In genomic region chr3:94457055-94457454, GRCm38 (mm10) we compare ENCODE assay signal across 8 mouse cellular contexts. TPM values are rescaled to one million over a fixed set of nuclear protein-coding genes. Genes with fewer than 3 reads are reported as not detected.
DNase-seq lines count a peak whose midpoint lies in the region; ATAC-seq lines count a peak whose summit lies in the region.

No protein-coding gene starts in this region.

- H3K27me3 ChIP-seq in kidney, embryonic 15.5 days = peaks cover 7% of the 10 kb centered on the region; the same call in 1 of the 2 replicates
- no peaks in the 10 kb centered on the region for H3K27me3 ChIP-seq in embryonic facial prominence, embryonic 14.5 days (replicated peaks; ENCODE audit: control insufficient read depth, insufficient read depth, low read length)
- no peaks in the 10 kb centered on the region for H3K27me3 ChIP-seq in hindbrain, embryonic 14.5 days (ENCODE audit: control insufficient read depth, insufficient read depth, low read length)
- H3K27me3 ChIP-seq in midbrain, embryonic 13.5 days = peaks cover 9% of the 10 kb centered on the region

- no peak for ATAC-seq in kidney, embryonic 15.5 days (replicated peaks; ENCODE audit: low FRiP score)
- no peak for ATAC-seq in embryonic facial prominence, embryonic 14.5 days (ENCODE audit: low read depth)
- ATAC-seq in hindbrain, embryonic 14.5 days (ENCODE audit: low FRiP score) = no peak
- ATAC-seq in midbrain, embryonic 13.5 days = peak; percentile 40; the same call in 1 of the 2 replicates

- no peaks in the 10 kb centered on the region for H3K9me3 ChIP-seq in kidney, embryonic 15.5 days (replicated peaks)
- no peaks in the 10 kb centered on the region for H3K9me3 ChIP-seq in embryonic facial prominence, embryonic 14.5 days (ENCODE audit: control insufficient read depth, low read length)
- no peaks in the 10 kb centered on the region for H3K9me3 ChIP-seq in hindbrain, embryonic 14.5 days (ENCODE audit: control insufficient read depth, low read length)
- no peaks in the 10 kb centered on the region for H3K9me3 ChIP-seq in midbrain, embryonic 13.5 days

- 77% methylated on average over 3 of the region's 3 CpGs for WGBS in kidney, embryonic 15.5 days
- WGBS in embryonic facial prominence, embryonic 14.5 days = 65% methylated on average over 3 of the region's 3 CpGs
- WGBS in hindbrain, embryonic 14.5 days = 77% methylated on average over 3 of the region's 3 CpGs
- 75% methylated on average over 3 of the region's 3 CpGs for WGBS in midbrain, embryonic 13.5 days

- H3K9ac ChIP-seq in kidney, embryonic 15.5 days = no peak overlapping the region
- no peak overlapping the region for H3K9ac ChIP-seq in embryonic facial prominence, embryonic 14.5 days (ENCODE audit: low read depth, low read length)
- H3K9ac ChIP-seq in hindbrain, embryonic 14.5 days = no peak overlapping the region
- H3K9ac ChIP-seq in midbrain, embryonic 13.5 days (replicated peaks) = peak overlapping the region; percentile 53; the same call in 1 of the 2 replicates

- no peak overlapping the region for H3K4me3 ChIP-seq in kidney, embryonic 15.5 days (replicated peaks)
- H3K4me3 ChIP-seq in embryonic facial prominence, embryonic 14.5 days (ENCODE audit: low read depth, low read length) = no peak overlapping the region
- no peak overlapping the region; the same call in 1 of the 2 replicates for H3K4me3 ChIP-seq in hindbrain, embryonic 14.5 days (replicated peaks; ENCODE audit: low read length)
- peak overlapping the region; percentile 41; the same call in 1 of the 2 replicates for H3K4me3 ChIP-seq in midbrain, embryonic 13.5 days (replicated peaks)

- peak overlapping the region; percentile 55; the same call in 1 of the 2 replicates for H3K4me2 ChIP-seq in kidney, embryonic 15.5 days
- H3K4me2 ChIP-seq in embryonic facial prominence, embryonic 14.5 days (ENCODE audit: low read depth, low read length) = peak overlapping the region; percentile 48
- H3K4me2 ChIP-seq in hindbrain, embryonic 14.5 days (replicated peaks) = peak overlapping the region; percentile 42; the same call in 1 of the 2 replicates
- H3K4me2 ChIP-seq in midbrain, embryonic 13.5 days (replicated peaks) = peak overlapping the region; percentile 50; the same call in 1 of the 2 replicates

- DNase-seq in kidney, adult 9 months = no peak
- no peak for DNase-seq in embryonic facial prominence, embryonic 14.5 days (ENCODE audit: low spot score)
- no peak for DNase-seq in hindbrain, embryonic 14.5 days (ENCODE audit: low spot score)
- no peak for DNase-seq in retina, postnatal 1 day
- DNase-seq in natural killer cell, adult 2 months (ENCODE audit: low spot score in 2 of 2) = no peak
- no peak for DNase-seq in urinary bladder, adult 2 months (ENCODE audit: low spot score)

- no peak overlapping the region for H3K27ac ChIP-seq in kidney, embryonic 15.5 days
- no peak overlapping the region for H3K27ac ChIP-seq in embryonic facial prominence, embryonic 14.5 days (replicated peaks; ENCODE audit: low read depth, low read length)
- H3K27ac ChIP-seq in hindbrain, embryonic 14.5 days = 0 out of 2 replicates have a peak overlapping the region, but pooled peaks have one; percentile 53
- H3K27ac ChIP-seq in midbrain, embryonic 13.5 days = no peak overlapping the region

- H3K36me3 ChIP-seq in kidney, embryonic 15.5 days = no peaks in the 10 kb centered on the region
- no peaks in the 10 kb centered on the region for H3K36me3 ChIP-seq in embryonic facial prominence, embryonic 14.5 days (ENCODE audit: control insufficient read depth, insufficient read depth, low read length)
- H3K36me3 ChIP-seq in hindbrain, embryonic 14.5 days (replicated peaks; ENCODE audit: control insufficient read depth, insufficient read depth) = no peaks in the 10 kb centered on the region
- no peaks in the 10 kb centered on the region for H3K36me3 ChIP-seq in midbrain, embryonic 13.5 days

- H3K4me1 ChIP-seq in kidney, embryonic 15.5 days = no peaks in the 10 kb centered on the region
- H3K4me1 ChIP-seq in embryonic facial prominence, embryonic 14.5 days (ENCODE audit: control insufficient read depth, insufficient read depth, low read length) = no peaks in the 10 kb centered on the region
- H3K4me1 ChIP-seq in hindbrain, embryonic 14.5 days (replicated peaks; ENCODE audit: control insufficient read depth, insufficient read depth, low read length) = no peaks in the 10 kb centered on the region
- 0 out of 2 replicates have a peak, but pooled peaks cover 4% of the 10 kb centered on the region for H3K4me1 ChIP-seq in midbrain, embryonic 13.5 days (replicated peaks)

RNA-seq across cellular contexts. Expression of gene Oaz3, which starts 13.3 kb away (rescaled TPM):
- polyA plus RNA-seq in kidney, embryonic 15.5 days (2015; fragmentation: Nextera tagmentation; extraction: Ambion mirVana) = 0.45 and 0.84 TPM in 2 replicates
- polyA plus RNA-seq in embryonic facial prominence, embryonic 14.5 days (2014; fragmentation: Nextera tagmentation; extraction: Ambion mirVana) = not detected in 2 replicates
- polyA plus RNA-seq in hindbrain, embryonic 14.5 days (2014; fragmentation: Nextera tagmentation; extraction: Ambion mirVana) = 0.89 and 1.2 TPM in 2 replicates
- polyA plus RNA-seq in midbrain, embryonic 13.5 days (2015; fragmentation: Nextera tagmentation; extraction: Ambion mirVana) = 0.89 and 1.2 TPM in 2 replicates
- polyA plus RNA-seq in urinary bladder, adult 2 months (2012; rRNA removed) = 0.29 and 0.43 TPM in 2 replicates

RNA-seq across cellular contexts. Expression of gene Mrpl9, which starts 13.9 kb away (rescaled TPM):
- polyA plus RNA-seq in kidney, embryonic 15.5 days (2015; fragmentation: Nextera tagmentation; extraction: Ambion mirVana) = 68.4 and 70.4 TPM in 2 replicates
- polyA plus RNA-seq in embryonic facial prominence, embryonic 14.5 days (2014; fragmentation: Nextera tagmentation; extraction: Ambion mirVana) = 52.4 and 59.4 TPM in 2 replicates
- polyA plus RNA-seq in hindbrain, embryonic 14.5 days (2014; fragmentation: Nextera tagmentation; extraction: Ambion mirVana) = 58.4 and 59.9 TPM in 2 replicates
- polyA plus RNA-seq in midbrain, embryonic 13.5 days (2015; fragmentation: Nextera tagmentation; extraction: Ambion mirVana) = 61.3 and 63.2 TPM in 2 replicates
- polyA plus RNA-seq in urinary bladder, adult 2 months (2012; rRNA removed) = 70.7 and 81.1 TPM in 2 replicates

RNA-seq across cellular contexts. Expression of gene Celf3, which starts 21.0 kb away (rescaled TPM):
- 2.5 and 5.5 TPM in 2 replicates for polyA plus RNA-seq in kidney, embryonic 15.5 days (2015; fragmentation: Nextera tagmentation; extraction: Ambion mirVana)
- 8.8 and 9.0 TPM in 2 replicates for polyA plus RNA-seq in embryonic facial prominence, embryonic 14.5 days (2014; fragmentation: Nextera tagmentation; extraction: Ambion mirVana)
- 182 and 237 TPM in 2 replicates for polyA plus RNA-seq in hindbrain, embryonic 14.5 days (2014; fragmentation: Nextera tagmentation; extraction: Ambion mirVana)
- 396 and 399 TPM in 2 replicates for polyA plus RNA-seq in midbrain, embryonic 13.5 days (2015; fragmentation: Nextera tagmentation; extraction: Ambion mirVana)
- polyA plus RNA-seq in urinary bladder, adult 2 months (2012; rRNA removed) = 0.83 and 1.1 TPM in 2 replicates

RNA-seq across cellular contexts. Expression of gene Riiad1, which starts 23.1 kb away (rescaled TPM):
- 1.2 and 2.3 TPM in 2 replicates for polyA plus RNA-seq in kidney, embryonic 15.5 days (2015; fragmentation: Nextera tagmentation; extraction: Ambion mirVana)
- 5.5 and 17.2 TPM in 2 replicates for polyA plus RNA-seq in embryonic facial prominence, embryonic 14.5 days (2014; fragmentation: Nextera tagmentation; extraction: Ambion mirVana)
- polyA plus RNA-seq in hindbrain, embryonic 14.5 days (2014; fragmentation: Nextera tagmentation; extraction: Ambion mirVana) = 15.8 and 24.9 TPM in 2 replicates
- polyA plus RNA-seq in midbrain, embryonic 13.5 days (2015; fragmentation: Nextera tagmentation; extraction: Ambion mirVana) = 24.3 and 26.1 TPM in 2 replicates
- 1.2 and 2.4 TPM in 2 replicates for polyA plus RNA-seq in urinary bladder, adult 2 months (2012; rRNA removed)

RNA-seq across cellular contexts. Expression of gene Tdrkh, which starts 44.0 kb away (rescaled TPM):
- polyA plus RNA-seq in kidney, embryonic 15.5 days (2015; fragmentation: Nextera tagmentation; extraction: Ambion mirVana) = 12.0 and 15.5 TPM in 2 replicates
- polyA plus RNA-seq in embryonic facial prominence, embryonic 14.5 days (2014; fragmentation: Nextera tagmentation; extraction: Ambion mirVana) = 8.9 and 9.7 TPM in 2 replicates
- polyA plus RNA-seq in hindbrain, embryonic 14.5 days (2014; fragmentation: Nextera tagmentation; extraction: Ambion mirVana) = 45.8 and 53.5 TPM in 2 replicates
- polyA plus RNA-seq in midbrain, embryonic 13.5 days (2015; fragmentation: Nextera tagmentation; extraction: Ambion mirVana) = 61.6 and 63.1 TPM in 2 replicates
- 2.2 and 2.3 TPM in 2 replicates for polyA plus RNA-seq in urinary bladder, adult 2 months (2012; rRNA removed)

Comparison
In these comparisons a context has a peak if more than half of its experiments do, and no peak if none do; other contexts are left out.
1. RNA of gene Celf3, which starts 21.0 kb away (polyA plus RNA-seq): 396 to 399 TPM in midbrain, embryonic 13.5 days and 182 to 237 TPM in hindbrain, embryonic 14.5 days; 8.8 to 9.0 TPM in embryonic facial prominence, embryonic 14.5 days, 2.5 to 5.5 TPM in kidney, embryonic 15.5 days and 0.83 to 1.1 TPM in urinary bladder, adult 2 months; every median in the first group is over 10 times any median in the second.
2. Peak in every context shown above with its lines, with median percentiles within 50 percentile points of each other: H3K4me2 ChIP-seq.